Mouse (Mus musculus) gonadal fat pad, adult 2 months (tissue): ENCODE measurements around the gene Clic3. TPM values are rescaled to one million over a fixed set of nuclear protein-coding genes. Genes with fewer than 3 reads are reported as not detected.
A peak's percentile ranks its signal among the peaks of the same experiment; 100 is the strongest.

Experiments
- DNase-seq: peaks from one replicate; pipeline ENCODE4 v3.0.0-alpha.2; 2012; ENCODE audit warnings: low read depth
- polyA plus RNA-seq: library from polyadenylated mRNA; depleted of rRNA; stranded (reverse); fragments of >200 nt; gene quantifications from 2 replicates; pipeline ENCODE4 v1.2.3, GENCODE M21; 2012

The Clic3 gene
- polyA plus RNA-seq, 1 experiment: 188 TPM

- no peak for DNase-seq
Observed at GRCm38 (mm10) chr2:25480541-25480940, 23.9 kb downstream of the Clic3 start.

- DNase-seq: no peak
Observed at GRCm38 (mm10) chr2:25482969-25483368, 26.3 kb downstream of the Clic3 start.

- no peak for DNase-seq
Observed at GRCm38 (mm10) chr2:25484901-25485647, 28.4 kb downstream of the Clic3 start.

GRCm38 (mm10) chr2:25487965-25488670, 31.5 kb downstream of the Clic3 start:
- no peak for DNase-seq

GRCm38 (mm10) chr2:25488671-25489068, 32.0 kb downstream of the Clic3 start:
- DNase-seq: no peak

GRCm38 (mm10) chr2:25492988-25493387, 36.4 kb downstream of the Clic3 start:
- DNase-seq: no peak

- DNase-seq: no peak
Observed at GRCm38 (mm10) chr2:25493476-25493961, 36.9 kb downstream of the Clic3 start, which contains the start of gene Lcn12. Lcn12 (minus strand) TSS chr2:25493911.

GRCm38 (mm10) chr2:25496462-25496861, 39.8 kb downstream of the Clic3 start:
- no peak for DNase-seq

GRCm38 (mm10) chr2:25497846-25498575, 41.4 kb downstream of the Clic3 start:
- DNase-seq: no peak

GRCm38 (mm10) chr2:25498622-25499478, 42.2 kb downstream of the Clic3 start:
- DNase-seq: no peak

- DNase-seq: no peak
Observed at GRCm38 (mm10) chr2:25500071-25500575, 43.5 kb downstream of the Clic3 start.

GRCm38 (mm10) chr2:25500576-25501405, 44.2 kb downstream of the Clic3 start, which contains the start of gene Fbxw5:
Fbxw5 (plus strand) TSS chr2:25500750.
- DNase-seq: peak; percentile 56

- no peak for DNase-seq
Observed at GRCm38 (mm10) chr2:25501593-25502486, 45.2 kb downstream of the Clic3 start, which contains the start of gene C8g. C8g (minus strand) TSS chr2:25501719.

- no peak for DNase-seq
Observed at GRCm38 (mm10) chr2:25502726-25503125, 46.1 kb downstream of the Clic3 start.

- no peak for DNase-seq
Observed at GRCm38 (mm10) chr2:25504538-25504937, 47.9 kb downstream of the Clic3 start.

- no peak for DNase-seq
Observed at GRCm38 (mm10) chr2:25505000-25505399, 48.4 kb downstream of the Clic3 start.

GRCm38 (mm10) chr2:25505860-25506259, 49.2 kb downstream of the Clic3 start:
- no peak for DNase-seq

- no peak for DNase-seq
Observed at GRCm38 (mm10) chr2:25506964-25507363, 50.3 kb downstream of the Clic3 start.
